Mouse (Mus musculus) forebrain, embryonic 16.5 days (tissue): ENCODE measurements around the gene Kif3c. TPM values are rescaled to one million over a fixed set of nuclear protein-coding genes. Genes with fewer than 3 reads are reported as not detected.

Source experiments
- ATAC-seq: fragments of 200-750 bp; cut with Nextera tagmentation; 2 replicates; pipeline ENCODE4 v1.8.0; 2017; ENCODE audit warnings: mild to moderate bottlenecking, moderate library complexity
- H3K27ac ChIP-seq: fragments of 300-500 bp; sonication (generic); 2 replicates; pipeline ENCODE4 v1.5.1; 2014; ENCODE audit warnings: low read length, control low read depth
- H3K27me3 ChIP-seq: fragments of 300-500 bp; sonication (generic); replicated peaks from 2 replicates; pipeline ENCODE4 v1.6.1; 2014; ENCODE audit warnings: low read length; ENCODE audit not compliant: control insufficient read depth, insufficient read depth
- H3K36me3 ChIP-seq: fragments of 300-500 bp; sonication (generic); 2 replicates; pipeline ENCODE4 v1.6.1; 2014; ENCODE audit not compliant: control insufficient read depth, insufficient read depth
- H3K4me1 ChIP-seq: fragments of 300-500 bp; sonication (generic); replicated peaks from 2 replicates; pipeline ENCODE4 v1.6.1; 2014; ENCODE audit warnings: low read length; ENCODE audit not compliant: control insufficient read depth, insufficient read depth
- H3K4me2 ChIP-seq: fragments of 300-500 bp; sonication (generic); 2 replicates; pipeline ENCODE4 v1.6.1; 2014; ENCODE audit warnings: mild to moderate bottlenecking, low read length, control low read depth
- H3K4me3 ChIP-seq: fragments of 300-500 bp; sonication (generic); replicated peaks from 2 replicates; pipeline ENCODE4 v1.5.1; 2014; ENCODE audit warnings: mild to moderate bottlenecking, low read length, control low read depth
- H3K9ac ChIP-seq: fragments of 300-500 bp; sonication (generic); replicated peaks from 2 replicates; pipeline ENCODE4 v1.6.1; 2014; ENCODE audit warnings: low read depth, low read length, control low read depth
- H3K9me3 ChIP-seq: fragments of 300-500 bp; sonication (generic); 2 replicates; pipeline ENCODE4 v1.6.1; 2016; ENCODE audit warnings: low read length; ENCODE audit not compliant: control insufficient read depth
- WGBS: fragments of 180-500 bp; shearing (Covaris S2); extraction: QIAGEN DNeasy Blood & Tissue Kit; methylation state at CpG from one replicate; pipeline ENCODE4 v1.1.7; 2014; 5-methylcytosine and 5-hydroxymethylcytosine counted together
- polyA plus RNA-seq: library from polyadenylated mRNA; unstranded; fragments of >200 nt; fragmentation: Nextera tagmentation; extraction: Ambion mirVana; gene quantifications from 2 replicates; pipeline ENCODE4 v1.2.1, GENCODE M21; 2015

The Kif3c gene
- polyA plus RNA-seq, 1 experiment from 2014 or later = 118 TPM

DNA sequence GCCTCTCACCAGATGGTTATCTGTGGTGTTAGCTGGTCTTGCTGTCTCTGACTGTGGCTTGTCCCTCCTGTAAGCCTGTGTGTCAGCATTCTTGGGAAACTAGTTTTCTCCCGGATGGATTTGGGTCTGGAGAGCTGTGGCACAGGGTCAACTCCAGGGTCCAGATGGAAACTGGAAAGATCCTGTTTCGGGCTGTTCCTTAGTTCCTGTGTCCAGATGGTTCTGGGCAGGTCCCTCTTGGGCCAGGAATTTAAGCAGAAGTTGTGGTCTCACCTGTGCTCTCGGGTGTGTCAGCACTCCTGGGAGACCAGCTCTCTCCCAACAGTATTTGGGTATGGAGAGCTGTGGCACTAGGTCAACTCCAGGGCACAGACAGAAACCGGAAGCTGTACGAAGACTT, 71.5 kb downstream of the Kif3c start:
- no peaks in the 10 kb centered on the region for H3K4me1 ChIP-seq
- H3K4me3 ChIP-seq = no peak overlapping the region
- H3K36me3 ChIP-seq = no peaks in the 10 kb centered on the region
- H3K27me3 ChIP-seq = no peaks in the 10 kb centered on the region
- H3K9me3 ChIP-seq = no peaks in the 10 kb centered on the region
- H3K4me2 ChIP-seq = no peak overlapping the region
- WGBS = 94% methylated on average over 5 of the region's 5 CpGs
- no peak overlapping the region for H3K27ac ChIP-seq
- no peak for ATAC-seq
- H3K9ac ChIP-seq = no peak overlapping the region

GRCm38 (mm10) chr12:3437815-3438214, 72.9 kb downstream of the Kif3c start:
- H3K4me3 ChIP-seq = no peak overlapping the region
- H3K4me2 ChIP-seq = no peak overlapping the region
- no peaks in the 10 kb centered on the region for H3K27me3 ChIP-seq
- 94% methylated on average over 1 of the region's 1 CpGs for WGBS
- H3K9ac ChIP-seq = no peak overlapping the region
- H3K9me3 ChIP-seq = no peaks in the 10 kb centered on the region
- H3K4me1 ChIP-seq = no peaks in the 10 kb centered on the region
- ATAC-seq = no peak
- H3K27ac ChIP-seq = no peak overlapping the region
- H3K36me3 ChIP-seq = no peaks in the 10 kb centered on the region

DNA sequence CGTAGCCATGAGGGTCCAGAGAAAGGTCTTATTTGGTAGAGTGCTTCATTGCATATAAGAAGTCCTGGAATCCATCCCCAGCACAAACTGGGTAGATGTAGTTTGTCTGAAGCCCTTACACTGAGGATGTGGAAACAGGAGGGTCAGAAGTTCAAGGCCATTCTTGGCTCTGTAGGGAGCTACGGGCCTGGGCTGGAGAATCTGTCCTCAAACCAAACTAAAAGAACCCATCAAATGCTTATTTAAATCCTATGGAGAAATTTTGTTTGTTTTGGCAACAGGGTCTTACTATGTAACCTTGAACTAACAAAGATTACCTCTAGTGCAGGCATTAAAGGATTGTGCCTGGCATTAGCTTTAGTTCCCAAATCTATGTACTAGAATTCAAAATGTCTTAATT, 76.0 kb downstream of the Kif3c start:
- no peaks in the 10 kb centered on the region for H3K36me3 ChIP-seq
- no peak overlapping the region for H3K4me3 ChIP-seq
- H3K27me3 ChIP-seq = no peaks in the 10 kb centered on the region
- WGBS = 95% methylated on average over 2 of the region's 2 CpGs
- no peak overlapping the region for H3K9ac ChIP-seq
- H3K9me3 ChIP-seq = no peaks in the 10 kb centered on the region
- no peak overlapping the region for H3K27ac ChIP-seq
- no peak for ATAC-seq
- no peaks in the 10 kb centered on the region for H3K4me1 ChIP-seq
- no peak overlapping the region for H3K4me2 ChIP-seq

DNA sequence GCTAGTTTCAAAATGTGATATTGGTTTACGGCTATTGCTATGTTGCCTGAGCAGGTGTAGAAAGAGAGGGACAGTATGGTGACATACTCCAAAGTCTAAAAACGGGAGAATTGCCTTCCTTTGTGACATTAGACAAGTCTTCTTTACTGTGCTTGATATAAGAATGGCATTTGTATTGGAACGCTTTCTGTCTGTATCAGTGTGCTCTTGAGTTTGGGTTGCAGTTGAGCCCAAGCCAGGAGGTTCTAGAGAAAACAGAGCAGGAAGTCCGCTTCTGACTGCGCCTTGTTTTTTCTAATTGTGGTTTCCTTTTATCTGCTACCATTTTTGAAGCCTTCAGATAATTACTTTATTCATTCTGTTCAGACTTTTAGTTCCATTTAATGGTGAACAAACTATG, 76.4 kb downstream of the Kif3c start:
- Histone ChIP-seq H3K4me1 (no peaks in the 10 kb centered on the region), H3K27me3 (no peaks in the 10 kb centered on the region), H3K4me3 (no peak overlapping the region), H3K9ac (no peak overlapping the region), H3K27ac (no peak overlapping the region), H3K36me3 (no peaks in the 10 kb centered on the region), H3K9me3 (no peaks in the 10 kb centered on the region), H3K4me2 (no peak overlapping the region)
- 90% methylated on average over 5 of the region's 5 CpGs for WGBS
- ATAC-seq = no peak

DNA sequence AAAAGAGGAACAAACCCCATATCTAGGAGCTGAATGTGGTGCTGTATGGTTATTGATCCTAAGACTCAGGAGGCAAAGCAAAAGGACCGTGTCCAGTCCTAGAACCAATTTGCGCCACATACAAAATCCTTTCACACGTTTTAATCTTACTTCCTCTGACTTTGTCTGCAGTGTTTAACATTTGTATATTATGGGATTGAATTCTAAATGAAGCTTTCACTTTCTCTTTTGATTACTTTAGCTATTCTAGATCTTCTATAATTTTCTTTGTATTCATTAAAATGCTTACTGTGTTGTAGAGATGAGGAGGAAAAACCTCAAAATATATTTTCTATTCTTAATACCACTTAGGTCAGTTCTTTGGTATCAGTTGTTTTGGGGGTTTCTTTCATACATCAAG, 88.6 kb downstream of the Kif3c start:
- Histone ChIP-seq H3K4me3 (no peak overlapping the region), H3K27me3 (no peaks in the 10 kb centered on the region), H3K9ac (no peak overlapping the region), H3K27ac (no peak overlapping the region), H3K4me2 (no peak overlapping the region), H3K9me3 (no peaks in the 10 kb centered on the region), H3K36me3 (peaks cover 8% of the 10 kb centered on the region), H3K4me1 (no peaks in the 10 kb centered on the region)
- no peak for ATAC-seq
- WGBS = 77% methylated on average over 3 of the region's 3 CpGs

Other genes starting within 250 kb of the Kif3c start
- 135 and 155 TPM in 2 replicates for gene Rab10, start 55.2 kb upstream of the Kif3c start, polyA plus RNA-seq
- 13.2 and 15.7 TPM in 2 replicates for gene Asxl2, start 61.7 kb downstream of the Kif3c start, polyA plus RNA-seq
- gene Dtnb, start 207.2 kb downstream of the Kif3c start, polyA plus RNA-seq = 34.0 and 36.8 TPM in 2 replicates